Mouse (Mus musculus): ENCODE measurements around the gene 1700001K19Rik. TPM values are rescaled to one million over a fixed set of nuclear protein-coding genes. Genes with fewer than 3 reads are reported as not detected.
"Not testable (repeated sequence)": the region's sequence is repeated elsewhere in the genome, so short reads cannot be mapped to it uniquely, and the experiment has no call there.

The 1700001K19Rik gene
- polyA plus RNA-seq, 1 experiment, result not detected

- peak overlapping the region; percentile 92 for H3K27ac ChIP-seq (ENCODE audit: insufficient read depth, low read depth, low read length)
- peak overlapping the region; percentile 52 for H3K4me3 ChIP-seq (ENCODE audit: insufficient read depth, low read length)
- TF ChIP-seq POLR2A (IDR thresholded peaks at IDR 0.05; ENCODE audit: borderline replicate concordance, low read depth, low read length), result no peak
- no peak for TF ChIP-seq CTCF (IDR thresholded peaks at IDR 0.05; ENCODE audit: low read depth, low read length)
- peaks cover 53% of the 10 kb centered on the region for H3K4me1 ChIP-seq (ENCODE audit: control insufficient read depth, insufficient read depth, low read length)
Measured at GRCm38 (mm10) chr12:110706337-110707231, 24.2 kb upstream of the 1700001K19Rik start.

GRCm38 (mm10) chr12:110705419-110705818 is 23.0 kb upstream of the 1700001K19Rik start:
- H3K4me3 ChIP-seq (ENCODE audit: insufficient read depth, low read length); H3K27ac ChIP-seq (ENCODE audit: insufficient read depth, low read depth, low read length): not testable (repeated sequence)
- H3K4me1 ChIP-seq (ENCODE audit: control insufficient read depth, insufficient read depth, low read length), result peaks cover 64% of the 10 kb centered on the region

- Histone ChIP-seq H3K27ac (ENCODE audit: insufficient read depth, low read depth, low read length) (peak overlapping the region; percentile 60), H3K4me3 (ENCODE audit: insufficient read depth, low read length) (no peak overlapping the region), H3K4me1 (ENCODE audit: control insufficient read depth, insufficient read depth, low read length) (peaks cover 61% of the 10 kb centered on the region)
Measured at GRCm38 (mm10) chr12:110703682-110704081, 21.3 kb upstream of the 1700001K19Rik start.

GRCm38 (mm10) chr12:110703008-110703471 is 20.6 kb upstream of the 1700001K19Rik start:
- H3K4me1 ChIP-seq (ENCODE audit: control insufficient read depth, insufficient read depth, low read length), result peaks cover 65% of the 10 kb centered on the region
- peak; percentile 99 for TF ChIP-seq CTCF (IDR thresholded peaks at IDR 0.05; ENCODE audit: low read depth, low read length)
- no peak for TF ChIP-seq POLR2A (IDR thresholded peaks at IDR 0.05; ENCODE audit: borderline replicate concordance, low read depth, low read length)

More at GRCm38 (mm10) chr12:110703682-110704081, 21.3 kb upstream of the 1700001K19Rik start:
- TF ChIP-seq POLR2A (IDR thresholded peaks at IDR 0.05; ENCODE audit: borderline replicate concordance, low read depth, low read length) (no peak), CTCF (IDR thresholded peaks at IDR 0.05; ENCODE audit: low read depth, low read length) (no peak)

GRCm38 (mm10) chr12:110702556-110702955 is 20.1 kb upstream of the 1700001K19Rik start, which contains the start of gene Hsp90aa1:
Hsp90aa1 (minus strand) TSS chr12:110702728.
- peak within 1 kb of the TSS; percentile 41 for H3K4me3 ChIP-seq (ENCODE audit: insufficient read depth, low read length)
- peak within 1 kb of the TSS; percentile 76 for H3K27ac ChIP-seq (ENCODE audit: insufficient read depth, low read depth, low read length)

More at GRCm38 (mm10) chr12:110703008-110703471, 20.6 kb upstream of the 1700001K19Rik start:
- Histone ChIP-seq H3K4me3 (ENCODE audit: insufficient read depth, low read length) (peak overlapping the region; percentile 41), H3K27ac (ENCODE audit: insufficient read depth, low read depth, low read length) (peak overlapping the region; percentile 76)

GRCm38 (mm10) chr12:110701363-110701762 is 18.9 kb upstream of the 1700001K19Rik start:
- not testable (repeated sequence) for H3K4me3 ChIP-seq (ENCODE audit: insufficient read depth, low read length); H3K27ac ChIP-seq (ENCODE audit: insufficient read depth, low read depth, low read length)
- H3K4me1 ChIP-seq (ENCODE audit: control insufficient read depth, insufficient read depth, low read length), result peaks cover 68% of the 10 kb centered on the region

More at GRCm38 (mm10) chr12:110702556-110702955, 20.1 kb upstream of the 1700001K19Rik start, which contains the start of gene Hsp90aa1:
- H3K4me1 ChIP-seq (ENCODE audit: control insufficient read depth, insufficient read depth, low read length), result peaks cover 66% of the 10 kb centered on the region
- TF ChIP-seq POLR2A (IDR thresholded peaks at IDR 0.05; ENCODE audit: borderline replicate concordance, low read depth, low read length), result no peak

GRCm38 (mm10) chr12:110700730-110701129 is 18.3 kb upstream of the 1700001K19Rik start:
- Histone ChIP-seq H3K4me3 (ENCODE audit: insufficient read depth, low read length) (no peak overlapping the region), H3K4me1 (ENCODE audit: control insufficient read depth, insufficient read depth, low read length) (peaks cover 63% of the 10 kb centered on the region), H3K27ac (ENCODE audit: insufficient read depth, low read depth, low read length) (no peak overlapping the region)
- no peak for TF ChIP-seq POLR2A (IDR thresholded peaks at IDR 0.05; ENCODE audit: borderline replicate concordance, low read depth, low read length)
- no peak for TF ChIP-seq CTCF (IDR thresholded peaks at IDR 0.05; ENCODE audit: low read depth, low read length)

GRCm38 (mm10) chr12:110699171-110699547 is 16.7 kb upstream of the 1700001K19Rik start:
- Histone ChIP-seq H3K4me3 (ENCODE audit: insufficient read depth, low read length) (no peak overlapping the region), H3K27ac (ENCODE audit: insufficient read depth, low read depth, low read length) (no peak overlapping the region), H3K4me1 (ENCODE audit: control insufficient read depth, insufficient read depth, low read length) (peaks cover 54% of the 10 kb centered on the region)
- TF ChIP-seq POLR2A (IDR thresholded peaks at IDR 0.05; ENCODE audit: borderline replicate concordance, low read depth, low read length) (no peak), CTCF (IDR thresholded peaks at IDR 0.05; ENCODE audit: low read depth, low read length) (no peak)

GRCm38 (mm10) chr12:110698523-110699170 is 16.2 kb upstream of the 1700001K19Rik start:
- H3K4me3 ChIP-seq (ENCODE audit: insufficient read depth, low read length), result no peak overlapping the region
- H3K27ac ChIP-seq (ENCODE audit: insufficient read depth, low read depth, low read length), result no peak overlapping the region
- TF ChIP-seq POLR2A (IDR thresholded peaks at IDR 0.05; ENCODE audit: borderline replicate concordance, low read depth, low read length) (no peak), CTCF (IDR thresholded peaks at IDR 0.05; ENCODE audit: low read depth, low read length) (no peak)
- peaks cover 49% of the 10 kb centered on the region for H3K4me1 ChIP-seq (ENCODE audit: control insufficient read depth, insufficient read depth, low read length)

GRCm38 (mm10) chr12:110698080-110698479 is 15.7 kb upstream of the 1700001K19Rik start:
- TF ChIP-seq POLR2A (IDR thresholded peaks at IDR 0.05; ENCODE audit: borderline replicate concordance, low read depth, low read length), result no peak
- no peak for TF ChIP-seq CTCF (IDR thresholded peaks at IDR 0.05; ENCODE audit: low read depth, low read length)
- Histone ChIP-seq H3K27ac (ENCODE audit: insufficient read depth, low read depth, low read length) (no peak overlapping the region), H3K4me1 (ENCODE audit: control insufficient read depth, insufficient read depth, low read length) (peaks cover 45% of the 10 kb centered on the region), H3K4me3 (ENCODE audit: insufficient read depth, low read length) (no peak overlapping the region)

All from bone marrow macrophage, adult 2 months (primary cell).